Mouse (Mus musculus) stomach, embryonic 14.5 days (tissue): ENCODE measurements around the gene Nfib. TPM values are rescaled to one million over a fixed set of nuclear protein-coding genes. Genes with fewer than 3 reads are reported as not detected.

Source experiments
- ATAC-seq: fragments of 200-750 bp; cut with Nextera tagmentation; 2 replicates; pipeline ENCODE4 v1.8.0; 2017; ENCODE audit warnings: low read depth, moderate TSS enrichment; ENCODE audit not compliant: insufficient number of reproducible peaks, insufficient read depth, low FRiP score
- H3K27ac ChIP-seq: fragments of 300-500 bp; sonication (generic); 2 replicates; pipeline ENCODE4 v1.5.1; 2014; ENCODE audit warnings: mild to moderate bottlenecking, low read length, moderate library complexity, mixed read lengths
- H3K27me3 ChIP-seq: fragments of 300-500 bp; sonication (generic); 2 replicates; pipeline ENCODE4 v1.6.1; 2014; ENCODE audit warnings: low read length, control low read depth, mixed read lengths; ENCODE audit not compliant: control insufficient read depth, insufficient read depth
- H3K36me3 ChIP-seq: fragments of 300-500 bp; sonication (generic); 2 replicates; pipeline ENCODE4 v1.6.1; 2014; ENCODE audit warnings: mild to moderate bottlenecking, control low read depth, low read length, moderate library complexity, mixed read lengths; ENCODE audit not compliant: control insufficient read depth, insufficient read depth
- H3K4me1 ChIP-seq: fragments of 300-500 bp; sonication (generic); 2 replicates; pipeline ENCODE4 v1.6.1; 2014; ENCODE audit warnings: low read length, control low read depth, mixed read lengths; ENCODE audit not compliant: control insufficient read depth, insufficient read depth
- H3K4me2 ChIP-seq: fragments of 300-500 bp; sonication (generic); replicated peaks from 2 replicates; pipeline ENCODE4 v1.6.1; 2014; ENCODE audit warnings: low read depth, low read length, control low read depth
- H3K4me3 ChIP-seq: fragments of 300-500 bp; sonication (generic); 2 replicates; pipeline ENCODE4 v1.5.1; 2014; ENCODE audit warnings: low read depth, low read length, control low read depth
- H3K9ac ChIP-seq: fragments of 300-500 bp; sonication (generic); replicated peaks from 2 replicates; pipeline ENCODE4 v1.6.1; 2014; ENCODE audit warnings: low read depth, mild to moderate bottlenecking, control low read depth, low read length, moderate library complexity, mixed read lengths
- H3K9me3 ChIP-seq: fragments of 300-500 bp; sonication (generic); 2 replicates; pipeline ENCODE4 v1.6.1; 2016; ENCODE audit warnings: low read depth, low read length, control low read depth; ENCODE audit not compliant: control insufficient read depth
- WGBS: fragments of 180-500 bp; shearing (Covaris S2); extraction: QIAGEN DNeasy Blood & Tissue Kit; methylation state at CpG from one replicate; pipeline ENCODE4 v1.1.7; 2014; 5-methylcytosine and 5-hydroxymethylcytosine counted together
- polyA plus RNA-seq: library from polyadenylated mRNA; unstranded; fragments of >200 nt; fragmentation: Nextera tagmentation; extraction: Ambion mirVana; gene quantifications from 2 replicates; pipeline ENCODE4 v1.2.1, GENCODE M21; 2014

Nfib gene
- polyA plus RNA-seq, 1 experiment from 2014 or later: 94.5 TPM

- 0 out of 2 replicates have a peak, but pooled peaks have one; percentile 37 for ATAC-seq
- Histone ChIP-seq H3K4me3 (no peak overlapping the region), H3K9me3 (no peaks in the 10 kb centered on the region), H3K9ac (no peak overlapping the region), H3K4me1 (peaks cover 31% of the 10 kb centered on the region), H3K36me3 (no peaks in the 10 kb centered on the region), H3K4me2 (no peak overlapping the region), H3K27ac (peak overlapping the region; percentile 13; the same call in 1 of the 2 replicates), H3K27me3 (no peaks in the 10 kb centered on the region)
- 27% methylated on average over 5 of the region's 5 CpGs for whole genome bisulfite sequencing
Measured at GRCm38 (mm10) chr4:82411965-82412364, 293.6 kb downstream of the Nfib start.

- Histone ChIP-seq H3K27ac (no peak overlapping the region), H3K36me3 (no peaks in the 10 kb centered on the region), H3K4me1 (peaks cover 48% of the 10 kb centered on the region), H3K9ac (no peak overlapping the region), H3K4me3 (no peak overlapping the region), H3K9me3 (no peaks in the 10 kb centered on the region), H3K4me2 (no peak overlapping the region), H3K27me3 (no peaks in the 10 kb centered on the region)
- no peak for ATAC-seq
- 61% methylated on average over 22 of the region's 22 CpGs for WGBS
Measured at GRCm38 (mm10) chr4:82408463-82409404, 296.8 kb downstream of the Nfib start.

- Histone ChIP-seq H3K9me3 (no peaks in the 10 kb centered on the region), H3K9ac (no peak overlapping the region), H3K27me3 (no peaks in the 10 kb centered on the region), H3K4me1 (peaks cover 39% of the 10 kb centered on the region), H3K4me3 (no peak overlapping the region), H3K27ac (no peak overlapping the region), H3K36me3 (no peaks in the 10 kb centered on the region), H3K4me2 (no peak overlapping the region)
- ATAC-seq: no peak
- WGBS: 76% methylated on average over 6 of the region's 6 CpGs
Measured at GRCm38 (mm10) chr4:82406511-82406910, 299.0 kb downstream of the Nfib start.

DNA sequence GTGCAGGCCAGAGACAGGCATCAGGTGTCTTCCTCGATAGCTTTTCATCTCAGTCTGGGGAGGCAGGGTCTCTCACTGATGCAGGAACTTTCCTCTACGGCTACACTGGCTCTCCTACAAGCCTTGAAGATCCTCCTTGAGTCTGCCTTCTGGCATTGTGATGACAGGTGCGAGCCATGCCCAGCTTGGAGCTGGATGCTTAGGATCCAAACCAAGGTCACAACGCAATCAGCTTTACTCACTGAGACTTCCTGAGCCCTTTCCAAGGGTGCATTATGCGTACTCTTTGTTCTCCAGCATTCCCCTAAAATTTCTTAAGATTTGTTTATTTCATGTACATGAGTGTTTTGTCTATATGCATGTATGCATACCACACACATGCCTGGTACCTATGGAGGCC lies 299.8 kb downstream of the Nfib start:
- no peak for ATAC-seq
- Histone ChIP-seq H3K4me3 (no peak overlapping the region), H3K27me3 (no peaks in the 10 kb centered on the region), H3K4me2 (no peak overlapping the region), H3K9me3 (no peaks in the 10 kb centered on the region), H3K4me1 (peaks cover 45% of the 10 kb centered on the region), H3K9ac (no peak overlapping the region), H3K27ac (no peak overlapping the region), H3K36me3 (no peaks in the 10 kb centered on the region)
- 91% methylated on average over 5 of the region's 5 CpGs for WGBS

DNA sequence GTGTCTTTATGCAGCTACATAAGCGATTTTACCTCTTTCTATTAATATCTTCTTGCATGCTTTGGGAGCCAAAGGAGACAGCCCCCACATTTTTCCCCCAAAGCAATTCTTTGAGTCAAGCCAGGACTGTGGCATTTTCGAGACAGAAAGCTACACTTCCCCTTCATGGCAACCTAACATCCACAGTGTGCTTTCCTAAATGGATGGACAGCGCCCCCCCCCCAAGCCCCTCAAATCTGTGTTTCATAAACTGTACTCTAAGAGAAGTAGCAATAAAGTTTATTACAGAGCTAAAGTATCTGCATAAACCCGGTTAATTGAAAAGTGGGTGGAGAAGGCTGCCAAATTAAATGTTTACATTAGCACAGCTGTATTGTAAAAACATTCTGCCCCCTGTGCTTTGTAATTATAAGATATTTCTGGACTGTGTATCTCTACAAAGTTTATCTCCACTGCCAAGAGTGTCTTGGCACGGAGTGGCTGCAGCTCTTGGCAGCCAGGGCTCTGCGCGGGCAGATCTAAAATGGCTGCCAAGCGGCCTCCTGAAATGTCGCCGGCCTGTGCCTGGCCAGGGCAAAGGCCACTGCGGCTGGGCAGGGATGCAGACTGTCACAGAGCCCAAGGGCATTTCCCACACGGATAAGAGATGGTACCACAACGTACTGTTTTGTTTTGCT lies 301.4 kb downstream of the Nfib start:
- H3K9me3 ChIP-seq: no peaks in the 10 kb centered on the region
- H3K9ac ChIP-seq: no peak overlapping the region
- H3K4me2 ChIP-seq: no peak overlapping the region
- 48% methylated on average over 13 of the region's 13 CpGs for WGBS
- H3K27me3 ChIP-seq: no peaks in the 10 kb centered on the region
- peaks cover 52% of the 10 kb centered on the region for H3K4me1 ChIP-seq
- ATAC-seq: no peak
- H3K36me3 ChIP-seq: no peaks in the 10 kb centered on the region
- H3K27ac ChIP-seq: peak overlapping the region; percentile 40; the same call in 1 of the 2 replicates
- H3K4me3 ChIP-seq: no peak overlapping the region

- no peak overlapping the region for H3K4me3 ChIP-seq
- no peak for ATAC-seq
- H3K4me2 ChIP-seq: no peak overlapping the region
- no peaks in the 10 kb centered on the region for H3K27me3 ChIP-seq
- H3K27ac ChIP-seq: no peak overlapping the region
- H3K4me1 ChIP-seq: peaks cover 44% of the 10 kb centered on the region
- no peaks in the 10 kb centered on the region for H3K9me3 ChIP-seq
- WGBS: 93% methylated on average over 9 of the region's 9 CpGs
- no peak overlapping the region for H3K9ac ChIP-seq
- H3K36me3 ChIP-seq: no peaks in the 10 kb centered on the region
Measured at GRCm38 (mm10) chr4:82402666-82403065, 302.9 kb downstream of the Nfib start.

DNA sequence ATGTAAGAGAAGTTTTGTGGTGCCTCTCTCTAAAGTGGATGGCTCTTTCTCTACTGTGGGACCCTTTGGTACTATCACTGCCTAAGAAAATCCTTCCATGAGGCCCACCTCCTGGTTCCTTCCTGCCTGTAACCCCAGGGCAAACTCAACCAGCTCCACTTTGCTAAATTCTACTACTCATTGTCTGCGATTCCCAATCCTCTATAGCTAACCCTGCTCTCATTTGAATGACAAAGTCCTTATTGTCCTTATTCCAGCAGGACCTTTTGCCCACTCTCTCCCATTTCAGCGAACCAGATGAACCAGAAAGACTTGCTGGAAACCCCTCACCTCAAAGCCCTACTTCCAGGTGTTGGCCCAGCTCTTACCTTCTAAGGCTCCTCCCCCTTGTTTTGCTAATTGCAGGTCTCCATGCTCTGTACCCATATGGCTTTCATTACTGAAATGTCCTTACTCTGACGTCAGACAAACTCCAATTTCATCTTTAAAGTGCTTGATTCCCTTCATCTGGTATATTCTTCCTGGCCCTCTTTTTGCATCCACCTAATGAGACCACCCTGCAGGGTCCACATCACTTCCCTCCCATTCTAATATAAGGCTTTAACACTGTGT lies 304.0 kb downstream of the Nfib start:
- no peak for ATAC-seq
- 44% methylated on average over 3 of the region's 3 CpGs for WGBS

DNA sequence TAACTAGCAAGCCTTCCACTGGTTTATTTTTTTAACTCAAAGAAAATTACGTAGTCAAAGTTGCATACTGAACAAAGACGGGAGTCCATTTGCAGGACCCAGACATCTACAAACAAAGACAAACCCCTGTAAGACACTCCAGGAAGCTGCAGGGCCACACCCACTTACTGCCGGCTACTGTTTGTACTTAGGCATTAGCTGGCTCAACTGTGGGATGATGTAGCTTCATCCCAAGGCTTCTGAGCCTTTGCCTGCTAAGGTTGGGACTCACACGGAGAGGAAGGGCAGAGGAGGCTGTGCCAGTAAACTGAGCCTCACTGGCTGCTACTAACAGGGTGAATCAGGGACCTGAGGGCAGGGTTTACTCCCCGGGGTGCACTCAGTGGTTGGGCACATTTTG lies 305.0 kb downstream of the Nfib start:
- H3K27ac ChIP-seq: peak overlapping the region; percentile 40; the same call in 1 of the 2 replicates
- no peaks in the 10 kb centered on the region for H3K9me3 ChIP-seq
- no peaks in the 10 kb centered on the region for H3K36me3 ChIP-seq
- H3K4me1 ChIP-seq: peaks cover 42% of the 10 kb centered on the region
- no peak overlapping the region for H3K9ac ChIP-seq
- H3K4me2 ChIP-seq: no peak overlapping the region
- H3K4me3 ChIP-seq: no peak overlapping the region
- ATAC-seq: peak; percentile 48; the same call in 1 of the 2 replicates
- WGBS: 16% methylated on average over 5 of the region's 5 CpGs
- H3K27me3 ChIP-seq: no peaks in the 10 kb centered on the region

More for the DNA sequence above, 304.0 kb downstream of the Nfib start:
- Histone ChIP-seq H3K4me1 (peaks cover 44% of the 10 kb centered on the region), H3K4me3 (no peak overlapping the region), H3K9ac (no peak overlapping the region), H3K36me3 (no peaks in the 10 kb centered on the region), H3K9me3 (no peaks in the 10 kb centered on the region), H3K27ac (no peak overlapping the region), H3K4me2 (no peak overlapping the region), H3K27me3 (no peaks in the 10 kb centered on the region)
